Mouse (Mus musculus): ENCODE measurements around the gene Ccdc134. TPM values are rescaled to one million over a fixed set of nuclear protein-coding genes. Genes with fewer than 3 reads are reported as not detected.

Gene Ccdc134
- polyA plus RNA-seq, 1 experiment from 2014 or later = 11.6 TPM

DNA sequence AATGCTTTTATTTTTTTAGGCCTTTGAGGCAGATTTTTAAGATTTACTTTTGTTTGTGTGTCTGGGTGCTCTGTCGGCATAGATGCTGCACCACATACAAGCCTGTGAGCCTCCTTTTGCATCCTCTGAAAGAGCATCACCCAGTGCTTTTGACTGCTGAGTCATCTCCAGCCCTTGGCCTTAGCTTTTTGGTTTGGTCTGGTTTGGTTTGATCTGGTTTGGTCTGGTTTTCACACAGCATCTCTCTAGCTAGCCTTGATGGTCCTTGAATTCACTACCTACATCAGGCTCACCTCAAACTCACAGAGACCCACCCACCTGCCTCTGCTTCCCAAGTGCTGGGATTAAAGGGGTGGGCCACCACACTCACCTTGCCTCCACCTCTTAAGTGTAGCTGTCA, 60.2 kb downstream of the Ccdc134 start:
- 83% methylated on average over 1 of the region's 1 CpGs for WGBS
- no peak overlapping the region for H3K4me3 ChIP-seq (ENCODE audit: low read length)
- no peaks in the 10 kb centered on the region for H3K27me3 ChIP-seq (replicated peaks; ENCODE audit: control insufficient read depth, insufficient read depth, low read length)
- H3K36me3 ChIP-seq (ENCODE audit: control insufficient read depth, insufficient read depth, low read length) = peaks cover 42% of the 10 kb centered on the region
- no peak overlapping the region for H3K27ac ChIP-seq (ENCODE audit: low read length)
- no peaks in the 10 kb centered on the region for H3K9me3 ChIP-seq (ENCODE audit: control insufficient read depth, low read length)
- no peaks in the 10 kb centered on the region for H3K4me1 ChIP-seq (ENCODE audit: control insufficient read depth, insufficient read depth, low read length)
- H3K4me2 ChIP-seq (ENCODE audit: low read depth, low read length) = no peak overlapping the region
- no peak for ATAC-seq
- no peak overlapping the region for H3K9ac ChIP-seq (ENCODE audit: low read depth, low read length)

DNA sequence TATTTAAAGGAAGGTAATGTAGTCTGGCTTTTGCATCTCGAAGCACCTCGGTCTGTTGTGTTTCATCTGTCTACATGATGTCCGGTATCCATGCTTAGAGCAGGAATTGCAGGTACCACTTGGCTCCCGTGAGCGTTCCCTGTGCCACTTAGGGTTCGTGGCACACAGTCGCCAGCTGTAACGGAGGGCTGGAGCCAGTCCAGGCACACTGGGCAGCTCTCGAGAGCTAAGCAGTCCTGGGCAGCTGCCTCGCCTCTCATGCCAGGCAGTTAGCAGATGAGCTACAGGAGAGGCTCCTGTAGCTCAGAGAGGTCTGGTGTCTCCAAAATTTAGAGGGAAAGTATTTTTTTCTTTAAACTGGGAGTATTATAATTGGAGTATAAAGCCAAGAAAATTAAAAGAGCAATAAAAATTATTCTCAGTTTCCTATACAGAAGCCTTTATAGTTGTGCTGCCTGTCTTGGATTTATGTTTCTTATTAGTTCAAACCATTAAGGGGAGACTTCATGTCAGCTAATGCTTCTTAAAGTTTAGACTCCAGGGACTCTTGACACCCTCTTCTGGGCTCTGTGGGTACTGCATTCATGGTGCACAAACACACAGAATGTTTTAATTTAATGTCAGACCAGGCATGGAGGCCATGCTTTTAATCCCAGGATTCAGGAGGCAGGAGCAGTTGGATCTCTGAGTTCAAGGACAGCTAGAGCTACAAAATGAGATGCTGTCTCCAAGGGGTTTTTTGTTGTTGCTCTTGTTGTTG, 60.9 kb downstream of the Ccdc134 start:
- Histone ChIP-seq H3K9ac (ENCODE audit: low read depth, low read length) (no peak overlapping the region), H3K4me2 (ENCODE audit: low read depth, low read length) (no peak overlapping the region), H3K4me3 (ENCODE audit: low read length) (no peak overlapping the region), H3K36me3 (ENCODE audit: control insufficient read depth, insufficient read depth, low read length) (peaks cover 46% of the 10 kb centered on the region), H3K9me3 (ENCODE audit: control insufficient read depth, low read length) (no peaks in the 10 kb centered on the region), H3K27ac (ENCODE audit: low read length) (no peak overlapping the region), H3K4me1 (ENCODE audit: control insufficient read depth, insufficient read depth, low read length) (no peaks in the 10 kb centered on the region), H3K27me3 (replicated peaks; ENCODE audit: control insufficient read depth, insufficient read depth, low read length) (no peaks in the 10 kb centered on the region)
- no peak for ATAC-seq
- 97% methylated on average over 10 of the region's 10 CpGs for WGBS

Other genes starting within 250 kb of the Ccdc134 start
- gene Polr3h, start 201.7 kb upstream of the Ccdc134 start, polyA plus RNA-seq (2015; fragmentation: Nextera tagmentation; extraction: Ambion mirVana) = 83.9 and 85.0 TPM in 2 replicates
- 11.2 and 12.4 TPM in 2 replicates for gene Csdc2, start 191.2 kb upstream of the Ccdc134 start, polyA plus RNA-seq (2015; fragmentation: Nextera tagmentation; extraction: Ambion mirVana)
- gene Pmm1, start 167.0 kb upstream of the Ccdc134 start, polyA plus RNA-seq (2015; fragmentation: Nextera tagmentation; extraction: Ambion mirVana) = 21.5 and 22.1 TPM in 2 replicates
- gene 1700029P11Rik, start 147.4 kb upstream of the Ccdc134 start, polyA plus RNA-seq (2015; fragmentation: Nextera tagmentation; extraction: Ambion mirVana) = not detected in 2 replicates
- 72.1 and 78.4 TPM in 2 replicates for gene Xrcc6, start 140.1 kb upstream of the Ccdc134 start, polyA plus RNA-seq (2015; fragmentation: Nextera tagmentation; extraction: Ambion mirVana)
- 17.1 and 19.6 TPM in 2 replicates for gene Desi1, start 94.1 kb upstream of the Ccdc134 start, polyA plus RNA-seq (2015; fragmentation: Nextera tagmentation; extraction: Ambion mirVana)
- 215 and 246 TPM in 2 replicates for gene Snu13, start 80.3 kb upstream of the Ccdc134 start, polyA plus RNA-seq (2015; fragmentation: Nextera tagmentation; extraction: Ambion mirVana)
- not detected in 2 replicates for gene 4930407I10Rik, start 68.8 kb upstream of the Ccdc134 start, polyA plus RNA-seq (2015; fragmentation: Nextera tagmentation; extraction: Ambion mirVana)
- not detected in 2 replicates for gene Mei1, start 57.9 kb upstream of the Ccdc134 start, polyA plus RNA-seq (2015; fragmentation: Nextera tagmentation; extraction: Ambion mirVana)
- gene Srebf2, start 19.3 kb downstream of the Ccdc134 start, polyA plus RNA-seq (2015; fragmentation: Nextera tagmentation; extraction: Ambion mirVana) = 138 and 141 TPM in 2 replicates
- 0.06 and 0.09 TPM in 2 replicates for gene Shisa8, start 84.9 kb downstream of the Ccdc134 start, polyA plus RNA-seq (2015; fragmentation: Nextera tagmentation; extraction: Ambion mirVana)
- gene Tnfrsf13c, start 96.4 kb downstream of the Ccdc134 start, polyA plus RNA-seq (2015; fragmentation: Nextera tagmentation; extraction: Ambion mirVana) = 0.09 and 0.11 TPM in 2 replicates
- gene Cenpm, start 116.8 kb downstream of the Ccdc134 start, polyA plus RNA-seq (2015; fragmentation: Nextera tagmentation; extraction: Ambion mirVana) = 36.3 and 43.6 TPM in 2 replicates
- gene 1500009C09Rik, start 124.5 kb downstream of the Ccdc134 start, polyA plus RNA-seq (2015; fragmentation: Nextera tagmentation; extraction: Ambion mirVana) = not detected in 2 replicates
- gene Sept3, start 147.0 kb downstream of the Ccdc134 start, polyA plus RNA-seq (2015; fragmentation: Nextera tagmentation; extraction: Ambion mirVana) = 4.2 and 4.4 TPM in 2 replicates
- gene Wbp2nl, start 171.0 kb downstream of the Ccdc134 start, polyA plus RNA-seq (2015; fragmentation: Nextera tagmentation; extraction: Ambion mirVana) = 0.15 and 0.16 TPM in 2 replicates
- gene Naga, start 211.0 kb downstream of the Ccdc134 start, polyA plus RNA-seq (2015; fragmentation: Nextera tagmentation; extraction: Ambion mirVana) = 296 and 437 TPM in 2 replicates
- gene Pheta2, start 211.0 kb downstream of the Ccdc134 start, polyA plus RNA-seq (2015; fragmentation: Nextera tagmentation; extraction: Ambion mirVana) = 11.6 and 13.2 TPM in 2 replicates
- 332 and 340 TPM in 2 replicates for gene Smdt1, start 211.0 kb downstream of the Ccdc134 start, polyA plus RNA-seq (2015; fragmentation: Nextera tagmentation; extraction: Ambion mirVana)
- 561 and 588 TPM in 2 replicates for gene Ndufa6, start 226.4 kb downstream of the Ccdc134 start, polyA plus RNA-seq (2015; fragmentation: Nextera tagmentation; extraction: Ambion mirVana)

Data from intestine, embryonic 16.5 days (tissue).